Mouse (Mus musculus) MEL (cell line): Measurements from ENCODE around the gene Nfia. TPM values are rescaled to one million over a fixed set of nuclear protein-coding genes. Genes with fewer than 3 reads are reported as not detected.
A peak's percentile ranks its signal among the peaks of the same experiment; 100 is the strongest.

Experiments used
- DNase-seq: peaks from one replicate; pipeline ENCODE4 v3.0.0; 2011; ENCODE audit warnings: low read depth, low spot score
- H3K27ac ChIP-seq: 2 replicates; pipeline ENCODE4 v1.5.1; 2012; ENCODE audit warnings: low read depth, mild to moderate bottlenecking, control low read depth, low read length, moderate library complexity; ENCODE audit not compliant: control insufficient read depth
- H3K27me3 ChIP-seq, 2 experiments: fragments of 150-350 bp in 1 of 2; sonication (generic) in 1 of 2; 2 replicates each; pipeline ENCODE4 v1.6.1; 2012; ENCODE audit warnings: low read length in 2 of 2, mild to moderate bottlenecking in 2 of 2, improper control_type of control experiment in 1 of 2, moderate library complexity in 1 of 2; ENCODE audit not compliant: insufficient read depth in 2 of 2, control insufficient read depth in 1 of 2
- H3K36me3 ChIP-seq, 2 experiments: 2 replicates each; pipeline ENCODE4 v1.6.1; 2012 to 2014; ENCODE audit warnings: low read length in 2 of 2, improper control_type of control experiment in 1 of 2, inconsistent platforms in 1 of 2, mild to moderate bottlenecking in 1 of 2; ENCODE audit not compliant: insufficient read depth in 2 of 2, control insufficient read depth in 1 of 2
- H3K4me1 ChIP-seq, 2 experiments: fragments of 150-350 bp in 1 of 2; sonication (generic) in 1 of 2; 2 replicates each; pipeline ENCODE4 v1.6.1; 2012; ENCODE audit warnings: low read length in 2 of 2, improper control_type of control experiment in 1 of 2, mild to moderate bottlenecking in 1 of 2; ENCODE audit not compliant: insufficient read depth in 2 of 2, control insufficient read depth in 1 of 2
- H3K4me3 ChIP-seq, 2 experiments: fragments of 150-350 bp in 1 of 2; sonication (generic) in 1 of 2; 2 replicates each; pipeline ENCODE4 v1.5.1; 2012; ENCODE audit warnings: low read depth in 2 of 2, low read length in 2 of 2, mild to moderate bottlenecking in 2 of 2, moderate library complexity in 2 of 2, control low read depth in 1 of 2, improper control_type of control experiment in 1 of 2; ENCODE audit not compliant: control insufficient read depth in 1 of 2, insufficient read depth in 1 of 2
- H3K79me2 ChIP-seq: 2 replicates; pipeline ENCODE4 v1.6.1; 2012; ENCODE audit warnings: mild to moderate bottlenecking, low read length, moderate library complexity; ENCODE audit not compliant: control insufficient read depth, poor library complexity, insufficient read depth
- H3K9ac ChIP-seq: 2 replicates; pipeline ENCODE4 v1.6.1; 2012; ENCODE audit warnings: low read depth, mild to moderate bottlenecking, control low read depth, low read length, moderate library complexity; ENCODE audit not compliant: control insufficient read depth, poor library complexity, severe bottlenecking
- H3K9me3 ChIP-seq: fragments of 150-350 bp; sonication (generic); replicated peaks from 2 replicates; pipeline ENCODE4 v1.6.1; 2012; ENCODE audit warnings: mild to moderate bottlenecking, low read length, improper control_type of control experiment, moderate library complexity; ENCODE audit not compliant: insufficient read depth
- CHD1 ChIP-seq: IDR thresholded peaks from 2 replicates; pipeline ENCODE4 v1.6.1; 2012; ENCODE audit warnings: low read depth, mild to moderate bottlenecking, inconsistent platforms, low read length, improper control_type of control experiment
- CTCF ChIP-seq, 3 experiments: IDR thresholded peaks in 2 of 3; conservative IDR thresholded peaks in 1 of 3; 2 replicates each; pipeline ENCODE4 v1.5.1; 2011 to 2012; ENCODE audit warnings: low read length in 3 of 3, low read depth in 2 of 3, mild to moderate bottlenecking in 2 of 3, improper control_type of control experiment in 1 of 3, inconsistent platforms in 1 of 3, mixed read lengths in 1 of 3, moderate library complexity in 1 of 3; ENCODE audit not compliant: control insufficient read depth in 1 of 3, insufficient read depth in 1 of 3, poor library complexity in 1 of 3, severe bottlenecking in 1 of 3
- EP300 ChIP-seq, 2 experiments: IDR thresholded peaks; 2 replicates each; pipeline ENCODE4 v1.6.1; 2011; ENCODE audit warnings: improper control_type of control experiment in 2 of 2, low read length in 2 of 2, low read depth in 1 of 2, mild to moderate bottlenecking in 1 of 2
- GABPA ChIP-seq: IDR thresholded peaks from 2 replicates; pipeline ENCODE4 v1.6.1; 2012; ENCODE audit warnings: low read depth, mild to moderate bottlenecking, inconsistent platforms, low read length, improper control_type of control experiment, moderate library complexity
- GATA1 ChIP-seq: IDR thresholded peaks from 2 replicates; pipeline ENCODE4 v1.6.1; 2011; ENCODE audit warnings: low read depth, low read length, improper control_type of control experiment
- JUND ChIP-seq: IDR thresholded peaks from 2 replicates; pipeline ENCODE4 v1.6.1; 2011; ENCODE audit warnings: low read depth, mild to moderate bottlenecking, improper control_type of control experiment, low read length
- MAFK ChIP-seq: IDR thresholded peaks from 2 replicates; pipeline ENCODE4 v1.6.1; 2011; ENCODE audit warnings: low read depth, mild to moderate bottlenecking, low read length, improper control_type of control experiment, borderline replicate concordance
- MAX ChIP-seq: IDR thresholded peaks from 2 replicates; pipeline ENCODE4 v1.6.1; 2011; ENCODE audit warnings: low read length, improper control_type of control experiment
- MYC ChIP-seq: IDR thresholded peaks from 2 replicates; pipeline ENCODE4 v1.6.1; 2011; ENCODE audit warnings: low read depth, mild to moderate bottlenecking, low read length, improper control_type of control experiment, moderate library complexity
- NELFE ChIP-seq: IDR thresholded peaks from 2 replicates; pipeline ENCODE4 v1.6.1; 2011; ENCODE audit warnings: low read depth, low read length, improper control_type of control experiment
- NRF1 ChIP-seq: IDR thresholded peaks from 2 replicates; pipeline ENCODE4 v1.6.1; 2014; ENCODE audit warnings: low read depth, mild to moderate bottlenecking, inconsistent platforms, low read length, improper control_type of control experiment, moderate library complexity; ENCODE audit not compliant: poor library complexity, insufficient read depth, severe bottlenecking
- POLR2A ChIP-seq, 2 experiments: IDR thresholded peaks; 2 replicates each; pipeline ENCODE4 v1.6.1; 2011 to 2012; ENCODE audit warnings: low read length in 2 of 2, mild to moderate bottlenecking in 2 of 2, control low read depth in 1 of 2, improper control_type of control experiment in 1 of 2, low read depth in 1 of 2, moderate library complexity in 1 of 2; ENCODE audit not compliant: control insufficient read depth in 1 of 2, insufficient read depth in 1 of 2, poor library complexity in 1 of 2
- RAD21 ChIP-seq: IDR thresholded peaks from 2 replicates; pipeline ENCODE4 v1.6.1; 2011; ENCODE audit warnings: mild to moderate bottlenecking, low read depth, low read length, improper control_type of control experiment
- SIN3A ChIP-seq: IDR thresholded peaks from 2 replicates; pipeline ENCODE4 v1.6.1; 2012; ENCODE audit warnings: low read length, improper control_type of control experiment, inconsistent platforms
- SMC3 ChIP-seq: IDR thresholded peaks from 2 replicates; pipeline ENCODE4 v1.6.1; 2011; ENCODE audit warnings: low read depth, low read length, improper control_type of control experiment
- TAL1 ChIP-seq: IDR thresholded peaks from 2 replicates; pipeline ENCODE4 v1.6.1; 2012; ENCODE audit warnings: mild to moderate bottlenecking, inconsistent platforms, low read length, moderate library complexity, mixed read lengths
- TBP ChIP-seq: IDR thresholded peaks from 2 replicates; pipeline ENCODE4 v1.8.0; 2011; ENCODE audit warnings: low read depth, low read length, improper control_type of control experiment
- USF2 ChIP-seq, 2 experiments: IDR thresholded peaks; 2 replicates each; pipeline ENCODE4 v1.6.1; 2011 to 2012; ENCODE audit warnings: improper control_type of control experiment in 2 of 2, low read length in 2 of 2, borderline replicate concordance in 1 of 2, inconsistent platforms in 1 of 2, low read depth in 1 of 2, mild to moderate bottlenecking in 1 of 2; ENCODE audit not compliant: insufficient read depth in 1 of 2
- ZC3H11A ChIP-seq: IDR thresholded peaks from 2 replicates; pipeline ENCODE4 v1.6.1; 2012; ENCODE audit warnings: low read depth, mild to moderate bottlenecking, inconsistent platforms, low read length, improper control_type of control experiment
- ZKSCAN1 ChIP-seq: IDR thresholded peaks from 2 replicates; pipeline ENCODE4 v1.6.1; 2012; ENCODE audit warnings: low read depth, mild to moderate bottlenecking, inconsistent platforms, low read length, improper control_type of control experiment, moderate library complexity
- ZMIZ1 ChIP-seq: IDR thresholded peaks from 2 replicates; pipeline ENCODE4 v1.6.1; 2012; ENCODE audit warnings: low read depth, mild to moderate bottlenecking, inconsistent platforms, low read length, improper control_type of control experiment, moderate library complexity
- polyA plus RNA-seq, 2 experiments: library from polyadenylated mRNA; stranded (reverse) in 1 of 2; unstranded in 1 of 2; fragments of >175 nt in 1 of 2; fragments of >200 nt in 1 of 2; gene quantifications; 2 replicates each; pipeline versions ENCODE4 v1.2.1 to v1.2.4; 2012; ENCODE audit warnings: low replicate concordance in 2 of 2, low read depth in 1 of 2; ENCODE audit not compliant: insufficient read length in 2 of 2, insufficient read depth in 1 of 2, missing spikeins in 1 of 2
- total RNA-seq: library from RNA; depleted of rRNA; stranded (reverse); fragments of 300-350 nt; gene quantifications from 2 replicates; pipeline ENCODE4 v1.2.3, GENCODE M21; 2012

Gene Nfia
- total and polyA plus RNA-seq, 3 experiments, result 10.2 to 20.5 (median 13.4) TPM

- peaks cover 2% of the 10 kb centered on the region; the same call in 1 of the 2 replicates for H3K79me2 ChIP-seq
- no peak overlapping the region for H3K27ac ChIP-seq
- H3K9me3 ChIP-seq, result no peaks in the 10 kb centered on the region
- H3K4me1 ChIP-seq, result peaks cover 2 to 3% of the 10 kb centered on the region in 2 experiments; a peak in 3 of 4 replicates
- no peak overlapping the region for H3K9ac ChIP-seq
- TF ChIP-seq GABPA (no peak), GATA1 (no peak), RAD21 (no peak), MYC (no peak), CTCF (IDR thresholded peaks at IDR 0.05 in 2 of 3, conservative IDR thresholded peaks at IDR 0.05 in 1 of 3; ENCODE audit: control insufficient read depth in 1 of 3, insufficient read depth in 1 of 3, low read depth in 2 of 3, low read length in 3 of 3, poor library complexity in 1 of 3, severe bottlenecking in 1 of 3) (no peak), MAFK (no peak), NELFE (no peak)
- H3K27me3 ChIP-seq, result no peaks in the 10 kb centered on the region
- no peak for DNase-seq
- peaks cover 7 to 9% of the 10 kb centered on the region in 2 experiments for H3K36me3 ChIP-seq
- no peak overlapping the region for H3K4me3 ChIP-seq
Measured at GRCm38 (mm10) chr4:97984361-97984760, 211.8 kb downstream of the Nfia start.

GRCm38 (mm10) chr4:97986056-97986734 is 213.7 kb downstream of the Nfia start:
- Histone ChIP-seq H3K4me1 (peaks cover 2 to 3% of the 10 kb centered on the region in 2 experiments; a peak in 3 of 4 replicates), H3K9ac (no peak overlapping the region), H3K9me3 (no peaks in the 10 kb centered on the region), H3K36me3 (peaks cover 9 to 11% of the 10 kb centered on the region in 2 experiments), H3K4me3 (no peak overlapping the region), H3K27ac (no peak overlapping the region), H3K27me3 (no peaks in the 10 kb centered on the region), H3K79me2 (peaks cover 2% of the 10 kb centered on the region; the same call in 1 of the 2 replicates)
- TF ChIP-seq ZC3H11A (no peak), EP300 (IDR thresholded peaks at IDR 0.05; ENCODE audit: low read depth in 1 of 2, low read length in 2 of 2) (peak; percentile 23 to 47; a peak in 2 of 4 replicates), GATA1 (peak; percentile 57)
- peak; percentile 55 for DNase-seq

GRCm38 (mm10) chr4:97986735-97987075 is 214.2 kb downstream of the Nfia start:
- TF ChIP-seq NELFE (no peak), MAX (no peak), SIN3A (no peak), NRF1 (no peak), CTCF (IDR thresholded peaks at IDR 0.05 in 2 of 3, conservative IDR thresholded peaks at IDR 0.05 in 1 of 3; ENCODE audit: control insufficient read depth in 1 of 3, insufficient read depth in 1 of 3, low read depth in 2 of 3, low read length in 3 of 3, poor library complexity in 1 of 3, severe bottlenecking in 1 of 3) (no peak), JUND (no peak), POLR2A (IDR thresholded peaks at IDR 0.05; ENCODE audit: control insufficient read depth in 1 of 2, insufficient read depth in 1 of 2, low read depth in 1 of 2, low read length in 2 of 2, poor library complexity in 1 of 2) (no peak), TAL1 (no peak), SMC3 (no peak), TBP (no peak), ZMIZ1 (no peak), USF2 (IDR thresholded peaks at IDR 0.05; ENCODE audit: borderline replicate concordance in 1 of 2, insufficient read depth in 1 of 2, low read depth in 1 of 2, low read length in 2 of 2) (no peak), CHD1 (no peak), ZKSCAN1 (no peak), MYC (no peak)
- no peak overlapping the region for H3K9ac ChIP-seq
- no peaks in the 10 kb centered on the region for H3K27me3 ChIP-seq
- peaks cover 9 to 12% of the 10 kb centered on the region in 2 experiments for H3K36me3 ChIP-seq
- no peak overlapping the region for H3K4me3 ChIP-seq
- no peak for DNase-seq
- H3K79me2 ChIP-seq, result peaks cover 2% of the 10 kb centered on the region; the same call in 1 of the 2 replicates
- H3K27ac ChIP-seq, result no peak overlapping the region
- no peaks in the 10 kb centered on the region for H3K9me3 ChIP-seq
- H3K4me1 ChIP-seq, result peaks cover 2 to 3% of the 10 kb centered on the region in 2 experiments; a peak in 3 of 4 replicates
